Mouse (Mus musculus) C2C12 (cell line): ENCODE results near the gene Ak1. TPM values are rescaled to one million over a fixed set of nuclear protein-coding genes. Genes with fewer than 3 reads are reported as not detected.

ENCODE experiments used
- H3K27me3 ChIP-seq: one replicate; pipeline ENCODE4 v1.6.1; 2011; ENCODE audit not compliant: control insufficient read depth, insufficient read depth, insufficient read length
- H3K36me3 ChIP-seq: one replicate; pipeline ENCODE4 v1.6.1; 2011; ENCODE audit not compliant: control insufficient read depth, insufficient read depth
- H3K4me3 ChIP-seq: one replicate; pipeline ENCODE4 v1.5.1; 2011; ENCODE audit warnings: mild to moderate bottlenecking, control low read depth; ENCODE audit not compliant: poor library complexity, insufficient read depth, severe bottlenecking
- H3K79me2 ChIP-seq: one replicate; pipeline ENCODE4 v1.6.1; 2011; ENCODE audit not compliant: control insufficient read depth, insufficient read depth
- H3K79me3 ChIP-seq: one replicate; pipeline ENCODE4 v1.6.1; 2011; ENCODE audit warnings: low read depth, control low read depth
- H3ac ChIP-seq: one replicate; pipeline ENCODE3; 2011; ENCODE audit warnings: low read depth; ENCODE audit not compliant: control insufficient read depth, insufficient read length
- CEBPB ChIP-seq: IDR thresholded peaks from one replicate; pipeline ENCODE4 v1.6.1; 2011; ENCODE audit warnings: low read depth, mild to moderate bottlenecking, control low read depth, moderate library complexity
- CTCF ChIP-seq: IDR thresholded peaks from one replicate; pipeline ENCODE4 v1.5.1; 2011; ENCODE audit not compliant: control insufficient read depth, insufficient read depth, insufficient read length
- FOSL1 ChIP-seq: IDR thresholded peaks from one replicate; pipeline ENCODE4 v1.8.0; 2011; ENCODE audit warnings: mild to moderate bottlenecking, low read length; ENCODE audit not compliant: poor library complexity, insufficient read depth, severe bottlenecking
- MAX ChIP-seq: IDR thresholded peaks from one replicate; pipeline ENCODE4 v1.6.1; 2011; ENCODE audit warnings: mild to moderate bottlenecking, control low read depth
- MYOD1 ChIP-seq: IDR thresholded peaks from one replicate; pipeline ENCODE4 v1.6.1; 2011; ENCODE audit warnings: low read depth; ENCODE audit not compliant: control insufficient read depth, insufficient read length
- MYOG ChIP-seq: IDR thresholded peaks from one replicate; pipeline ENCODE4 v1.6.1; 2011; ENCODE audit not compliant: control insufficient read depth, insufficient read length; ENCODE audit errors: extremely low read depth
- USF1 ChIP-seq: IDR thresholded peaks from one replicate; pipeline ENCODE4 v1.6.1; 2011; ENCODE audit warnings: low read depth, mild to moderate bottlenecking, control low read depth, moderate library complexity
- polyA plus RNA-seq: library from polyadenylated mRNA; unstranded; fragments of >200 nt; fragmentation: generic; extraction: Trizol; gene quantifications from one replicate; pipeline ENCODE4 v1.2.1, GENCODE M21; 2012; ENCODE audit warnings: missing spikeins

Gene Ak1
- polyA plus RNA-seq, 1 experiment: 184 TPM

- Histone ChIP-seq H3K4me3 (no peak overlapping the region), H3K36me3 (no peaks in the 10 kb centered on the region), H3K79me2 (peaks cover 6% of the 10 kb centered on the region), H3K79me3 (no peaks in the 10 kb centered on the region), H3K27me3 (no peaks in the 10 kb centered on the region), H3ac (no peak overlapping the region)
- peak; percentile 47 for TF ChIP-seq CEBPB
- no peak for TF ChIP-seq USF1
Measured at GRCm38 (mm10) chr2:32624111-32624748, 2.7 kb downstream of the Ak1 start.

- TF ChIP-seq USF1 (no peak), MYOD1 (no peak), FOSL1 (no peak), MAX (no peak), CTCF (no peak), MYOG (no peak), CEBPB (no peak)
- H3K4me3 ChIP-seq: no peak overlapping the region
- H3K79me3 ChIP-seq: peaks cover 7% of the 10 kb centered on the region
Measured at GRCm38 (mm10) chr2:32625212-32625872, 3.8 kb downstream of the Ak1 start.

GRCm38 (mm10) chr2:32625873-32626694 lies 4.5 kb downstream of the Ak1 start:
- no peaks in the 10 kb centered on the region for H3K27me3 ChIP-seq
- H3K79me2 ChIP-seq: peaks cover 25% of the 10 kb centered on the region
- peaks cover 14% of the 10 kb centered on the region for H3K79me3 ChIP-seq
- no peak for TF ChIP-seq CEBPB
- no peak for TF ChIP-seq MYOD1
- H3ac ChIP-seq: no peak overlapping the region
- no peak overlapping the region for H3K4me3 ChIP-seq
- H3K36me3 ChIP-seq: peaks cover 2% of the 10 kb centered on the region

More at GRCm38 (mm10) chr2:32625212-32625872, 3.8 kb downstream of the Ak1 start:
- H3K79me2 ChIP-seq: peaks cover 17% of the 10 kb centered on the region
- H3K36me3 ChIP-seq: no peaks in the 10 kb centered on the region
- no peaks in the 10 kb centered on the region for H3K27me3 ChIP-seq
- H3ac ChIP-seq: no peak overlapping the region

GRCm38 (mm10) chr2:32627266-32628043 lies 5.9 kb downstream of the Ak1 start:
- TF ChIP-seq CEBPB: no peak
- no peak for TF ChIP-seq CTCF
- no peak for TF ChIP-seq USF1
- TF ChIP-seq FOSL1: no peak
- no peak for TF ChIP-seq MYOG
- TF ChIP-seq MYOD1: no peak
- no peak for TF ChIP-seq MAX
- H3K27me3 ChIP-seq: no peaks in the 10 kb centered on the region
- no peak overlapping the region for H3K4me3 ChIP-seq
- peaks cover 14% of the 10 kb centered on the region for H3K36me3 ChIP-seq
- H3K79me2 ChIP-seq: peaks cover 39% of the 10 kb centered on the region
- H3ac ChIP-seq: no peak overlapping the region
- H3K79me3 ChIP-seq: peaks cover 15% of the 10 kb centered on the region

- peak overlapping the region; percentile 77 for H3ac ChIP-seq
- no peak for TF ChIP-seq CEBPB
- TF ChIP-seq FOSL1: no peak
- no peak for TF ChIP-seq MYOD1
- TF ChIP-seq MYOG: no peak
- no peak for TF ChIP-seq MAX
- no peak for TF ChIP-seq CTCF
- TF ChIP-seq USF1: no peak
- H3K79me2 ChIP-seq: peaks cover 45% of the 10 kb centered on the region
- H3K27me3 ChIP-seq: no peaks in the 10 kb centered on the region
- peak overlapping the region; percentile 48 for H3K4me3 ChIP-seq
- peaks cover 20% of the 10 kb centered on the region for H3K36me3 ChIP-seq
- peaks cover 19% of the 10 kb centered on the region for H3K79me3 ChIP-seq
Measured at GRCm38 (mm10) chr2:32628044-32628550, 6.5 kb downstream of the Ak1 start.
